Mouse (Mus musculus) thymus, adult 2 months (tissue): ENCODE data around the gene Tex46.

ENCODE experiments used
- CTCF ChIP-seq: fragments of 200-500 bp; IDR thresholded peaks from 2 replicates; pipeline ENCODE4 v1.5.1; 2012; ENCODE audit warnings: mild to moderate bottlenecking, control low read depth, low read length, moderate library complexity, borderline replicate concordance; ENCODE audit not compliant: control insufficient read depth, poor library complexity, insufficient read depth; ENCODE audit errors: extremely low read depth
- POLR2A ChIP-seq: fragments of 200-500 bp; IDR thresholded peaks from 2 replicates; pipeline ENCODE4 v1.6.1; 2012; ENCODE audit warnings: mild to moderate bottlenecking, low read length, control low read depth, moderate library complexity; ENCODE audit not compliant: control insufficient read depth, poor library complexity, insufficient read depth; ENCODE audit errors: extremely low read depth

DNA sequence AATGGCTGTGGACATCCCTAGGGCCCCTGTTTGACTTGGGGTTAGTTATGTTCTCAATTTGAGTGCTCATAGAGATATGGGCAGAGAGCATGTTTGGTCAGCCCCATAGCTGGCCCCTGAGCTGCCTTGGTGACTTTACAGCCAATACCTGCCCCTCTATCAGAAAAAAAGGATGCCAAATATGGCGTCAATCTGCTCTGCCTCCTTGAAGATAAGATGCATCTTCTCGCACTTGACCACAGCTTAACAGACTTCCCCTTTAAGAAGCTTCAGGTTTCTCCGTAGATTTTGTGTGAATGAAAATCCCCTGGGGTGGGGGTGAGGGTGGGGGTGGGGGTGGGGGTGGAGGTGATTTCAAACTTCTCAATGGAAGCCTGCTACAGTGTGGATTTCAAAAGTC, 47.7 kb downstream of the Tex46 start:
- TF ChIP-seq CTCF (no peak), POLR2A (no peak)
